Mouse (Mus musculus): ENCODE results near the gene Kcp. TPM values are rescaled to one million over a fixed set of nuclear protein-coding genes. Genes with fewer than 3 reads are reported as not detected.

Gene Kcp
- polyA plus RNA-seq, 1 experiment from 2014 or later: 22.0 TPM

- WGBS: 83% methylated on average over 8 of the region's 8 CpGs
- H3K4me2 ChIP-seq: no peak overlapping the region
- no peak overlapping the region for H3K27ac ChIP-seq (ENCODE audit: low read depth)
- H3K9ac ChIP-seq: no peak overlapping the region
- no peak for TF ChIP-seq CTCF (IDR thresholded peaks at IDR 0.05; ENCODE audit: low read depth)
- no peaks in the 10 kb centered on the region for H3K36me3 ChIP-seq (ENCODE audit: insufficient read depth)
- ATAC-seq (ENCODE audit: insufficient read depth): no peak
- no peaks in the 10 kb centered on the region for H3K4me1 ChIP-seq (ENCODE audit: insufficient read depth)
- H3K27me3 ChIP-seq (ENCODE audit: insufficient read depth, low read length): no peaks in the 10 kb centered on the region
- H3K4me3 ChIP-seq (ENCODE audit: low read depth, low read length): no peak overlapping the region
- DNase-seq: no peak
- no peaks in the 10 kb centered on the region for H3K9me3 ChIP-seq (ENCODE audit: low read depth, low read length)
Measured at GRCm38 (mm10) chr6:29425118-29425517, 82.6 kb downstream of the Kcp start.

Other genes with a start within 250 kb of the Kcp start
- gene Hilpda, start 235.5 kb downstream of the Kcp start, polyA plus RNA-seq (2014; fragmentation: Nextera tagmentation; extraction: Ambion mirVana): 40.4 and 40.5 TPM in 2 replicates
- 0.42 and 0.47 TPM in 2 replicates for gene Fam71f2, start 228.4 kb downstream of the Kcp start, polyA plus RNA-seq (2014; fragmentation: Nextera tagmentation; extraction: Ambion mirVana)
- 0.19 TPM in 1 of 2 replicates, not detected in the other for gene Fam71f1, start 188.8 kb downstream of the Kcp start, polyA plus RNA-seq (2014; fragmentation: Nextera tagmentation; extraction: Ambion mirVana)
- gene Calu, start 159.9 kb downstream of the Kcp start, polyA plus RNA-seq (2014; fragmentation: Nextera tagmentation; extraction: Ambion mirVana): 451 and 469 TPM in 2 replicates
- 0.61 and 0.84 TPM in 2 replicates for gene Opn1sw, start 119.5 kb downstream of the Kcp start, polyA plus RNA-seq (2014; fragmentation: Nextera tagmentation; extraction: Ambion mirVana)
- gene Ccdc136, start 111.6 kb downstream of the Kcp start, polyA plus RNA-seq (2014; fragmentation: Nextera tagmentation; extraction: Ambion mirVana): 15.3 and 15.8 TPM in 2 replicates
- 8.8 and 10.1 TPM in 2 replicates for gene Flnc, start 74.7 kb downstream of the Kcp start, polyA plus RNA-seq (2014; fragmentation: Nextera tagmentation; extraction: Ambion mirVana)
- gene Atp6v1f, start 40.2 kb downstream of the Kcp start, polyA plus RNA-seq (2014; fragmentation: Nextera tagmentation; extraction: Ambion mirVana): 182 and 184 TPM in 2 replicates
- not detected in 2 replicates for gene Atp6v1fnb, start 36.5 kb downstream of the Kcp start, polyA plus RNA-seq (2014; fragmentation: Nextera tagmentation; extraction: Ambion mirVana)
- gene Irf5, start 18.7 kb upstream of the Kcp start, polyA plus RNA-seq (2014; fragmentation: Nextera tagmentation; extraction: Ambion mirVana): 3.7 and 4.2 TPM in 2 replicates
- 96.1 and 99.3 TPM in 2 replicates for gene Tnpo3, start 101.9 kb upstream of the Kcp start, polyA plus RNA-seq (2014; fragmentation: Nextera tagmentation; extraction: Ambion mirVana)
- gene Tspan33, start 186.3 kb upstream of the Kcp start, polyA plus RNA-seq (2014; fragmentation: Nextera tagmentation; extraction: Ambion mirVana): 2.0 and 2.1 TPM in 2 replicates
- gene Smo, start 227.6 kb upstream of the Kcp start, polyA plus RNA-seq (2014; fragmentation: Nextera tagmentation; extraction: Ambion mirVana): 60.9 and 69.1 TPM in 2 replicates

Measured in lung, embryonic 14.5 days (tissue).